Mouse (Mus musculus): ENCODE results near the gene Hrnr. TPM values are rescaled to one million over a fixed set of nuclear protein-coding genes. Genes with fewer than 3 reads are reported as not detected.
A peak's percentile ranks its signal among the peaks of the same experiment; 100 is the strongest.

Hrnr gene
- polyA plus RNA-seq, 1 experiment: not detected

DNA sequence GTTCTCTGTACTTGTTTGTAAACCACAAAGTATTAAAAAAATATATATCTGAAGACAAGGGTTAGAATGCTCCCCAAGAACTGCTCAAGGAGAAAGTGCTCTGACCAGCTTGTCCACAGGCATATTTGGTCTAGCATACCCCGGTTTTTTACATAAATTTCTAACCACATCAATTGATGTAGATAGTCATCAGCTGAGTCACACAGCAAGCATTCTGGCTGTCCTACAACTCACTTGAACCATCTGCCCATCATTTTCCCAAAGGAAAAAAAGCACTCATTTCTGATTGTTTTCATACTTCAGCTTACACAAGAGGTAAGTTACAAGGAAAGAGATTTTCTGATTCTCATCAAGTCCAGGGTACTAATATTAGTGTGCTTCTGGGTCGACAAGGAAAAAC lies 27.3 kb downstream of the Hrnr start:
- H3K4me1 ChIP-seq (ENCODE audit: control insufficient read depth, insufficient read depth, low read length): no peaks in the 10 kb centered on the region
- H3K27ac ChIP-seq (ENCODE audit: insufficient read depth, low read depth, low read length): no peak overlapping the region
- TF ChIP-seq POLR2A (IDR thresholded peaks at IDR 0.05; ENCODE audit: insufficient read depth, low read depth, low read length) (no peak), CTCF (IDR thresholded peaks at IDR 0.05; ENCODE audit: insufficient read depth, low read depth, low read length) (no peak)
- WGBS: 83% methylated on average over 2 of the region's 2 CpGs
- no peak overlapping the region for H3K4me3 ChIP-seq (ENCODE audit: insufficient read depth, low read depth, low read length)

GRCm38 (mm10) chr3:93360045-93360444 lies 40.5 kb downstream of the Hrnr start:
- Histone ChIP-seq H3K27ac (ENCODE audit: insufficient read depth, low read depth, low read length) (no peak overlapping the region), H3K4me1 (ENCODE audit: control insufficient read depth, insufficient read depth, low read length) (no peaks in the 10 kb centered on the region), H3K4me3 (ENCODE audit: insufficient read depth, low read depth, low read length) (no peak overlapping the region)
- 18% methylated on average over 7 of the region's 7 CpGs for WGBS
- no peak for TF ChIP-seq POLR2A (IDR thresholded peaks at IDR 0.05; ENCODE audit: insufficient read depth, low read depth, low read length)
- TF ChIP-seq CTCF (IDR thresholded peaks at IDR 0.05; ENCODE audit: insufficient read depth, low read depth, low read length): peak; percentile 60; the same call in 1 of the 2 replicates

DNA sequence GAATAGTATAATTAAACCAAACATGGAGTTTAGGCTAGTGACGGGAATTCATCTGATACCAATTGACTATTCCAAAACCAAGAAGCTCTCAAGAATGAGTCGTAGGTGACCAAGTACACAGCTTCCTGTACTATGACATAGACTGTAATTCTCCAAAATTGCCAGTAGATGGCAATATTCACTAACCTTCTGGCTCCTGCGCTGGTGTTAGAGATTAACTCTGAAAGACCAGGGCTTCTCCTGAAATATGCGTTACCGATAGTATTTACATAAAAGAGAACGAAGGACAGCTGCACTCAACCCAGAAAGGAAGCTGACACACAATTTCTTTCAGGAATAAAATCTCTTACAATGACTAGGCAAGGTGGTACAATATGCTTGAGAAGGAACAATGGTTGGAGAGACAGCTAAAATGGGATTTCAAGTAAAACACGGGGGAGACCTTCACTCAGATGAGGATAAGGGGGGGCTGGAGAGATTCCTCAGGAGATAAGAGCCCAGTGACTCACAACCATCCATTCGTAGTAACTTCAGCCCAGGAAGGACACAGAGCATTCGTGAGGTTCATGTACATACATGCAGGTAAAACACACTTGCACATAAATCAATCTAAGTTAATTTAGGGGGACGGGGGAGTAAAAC lies 42.5 kb downstream of the Hrnr start:
- Histone ChIP-seq H3K4me3 (ENCODE audit: insufficient read depth, low read depth, low read length) (no peak overlapping the region), H3K4me1 (ENCODE audit: control insufficient read depth, insufficient read depth, low read length) (no peaks in the 10 kb centered on the region), H3K27ac (ENCODE audit: insufficient read depth, low read depth, low read length) (no peak overlapping the region)
- WGBS: 10% methylated on average over 10 of the region's 10 CpGs
- no peak for TF ChIP-seq CTCF (IDR thresholded peaks at IDR 0.05; ENCODE audit: insufficient read depth, low read depth, low read length)
- TF ChIP-seq POLR2A (IDR thresholded peaks at IDR 0.05; ENCODE audit: insufficient read depth, low read depth, low read length): no peak

- Histone ChIP-seq H3K27ac (ENCODE audit: insufficient read depth, low read depth, low read length) (no peak overlapping the region), H3K4me1 (ENCODE audit: control insufficient read depth, insufficient read depth, low read length) (no peaks in the 10 kb centered on the region), H3K4me3 (ENCODE audit: insufficient read depth, low read depth, low read length) (no peak overlapping the region)
- TF ChIP-seq CTCF (IDR thresholded peaks at IDR 0.05; ENCODE audit: insufficient read depth, low read depth, low read length): no peak
- TF ChIP-seq POLR2A (IDR thresholded peaks at IDR 0.05; ENCODE audit: insufficient read depth, low read depth, low read length): no peak
- WGBS: 66% methylated on average over 3 of the region's 3 CpGs
Measured at GRCm38 (mm10) chr3:93366966-93367575, 47.5 kb downstream of the Hrnr start.

DNA sequence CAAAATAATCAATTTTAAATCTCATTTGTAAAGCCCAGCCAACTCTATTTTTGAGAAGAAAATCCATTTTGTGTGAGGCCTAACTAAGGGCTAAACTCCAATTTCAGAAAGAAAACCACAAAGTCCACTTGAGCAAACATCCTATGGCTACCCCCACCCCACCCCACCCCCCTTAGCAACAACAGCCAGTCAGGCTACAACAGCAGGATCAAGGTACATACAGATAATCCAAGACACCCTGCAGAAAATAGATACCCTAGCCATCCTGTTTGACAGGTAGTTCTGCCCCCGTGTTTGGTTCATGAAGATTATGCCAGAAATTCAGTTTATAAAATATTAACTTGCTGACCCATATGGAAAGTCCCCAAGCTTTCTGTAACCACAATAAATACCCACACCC lies 48.6 kb downstream of the Hrnr start:
- H3K27ac ChIP-seq (ENCODE audit: insufficient read depth, low read depth, low read length): no peak overlapping the region
- WGBS: 69% methylated on average over 1 of the region's 1 CpGs
- no peak overlapping the region for H3K4me3 ChIP-seq (ENCODE audit: insufficient read depth, low read depth, low read length)
- H3K4me1 ChIP-seq (ENCODE audit: control insufficient read depth, insufficient read depth, low read length): no peaks in the 10 kb centered on the region
- TF ChIP-seq CTCF (IDR thresholded peaks at IDR 0.05; ENCODE audit: insufficient read depth, low read depth, low read length) (no peak), POLR2A (IDR thresholded peaks at IDR 0.05; ENCODE audit: insufficient read depth, low read depth, low read length) (no peak)

GRCm38 (mm10) chr3:93373416-93373815 lies 53.9 kb downstream of the Hrnr start:
- H3K4me3 ChIP-seq (ENCODE audit: insufficient read depth, low read depth, low read length): no peak overlapping the region
- WGBS: 80% methylated on average over 6 of the region's 6 CpGs
- TF ChIP-seq CTCF (IDR thresholded peaks at IDR 0.05; ENCODE audit: insufficient read depth, low read depth, low read length) (no peak), POLR2A (IDR thresholded peaks at IDR 0.05; ENCODE audit: insufficient read depth, low read depth, low read length) (no peak)
- H3K27ac ChIP-seq (ENCODE audit: insufficient read depth, low read depth, low read length): no peak overlapping the region
- H3K4me1 ChIP-seq (ENCODE audit: control insufficient read depth, insufficient read depth, low read length): no peaks in the 10 kb centered on the region; the same call in 1 of the 2 replicates

- TF ChIP-seq CTCF (IDR thresholded peaks at IDR 0.05; ENCODE audit: insufficient read depth, low read depth, low read length): no peak
- no peak for TF ChIP-seq POLR2A (IDR thresholded peaks at IDR 0.05; ENCODE audit: insufficient read depth, low read depth, low read length)
- Histone ChIP-seq H3K4me3 (ENCODE audit: insufficient read depth, low read depth, low read length) (no peak overlapping the region), H3K27ac (ENCODE audit: insufficient read depth, low read depth, low read length) (no peak overlapping the region), H3K4me1 (ENCODE audit: control insufficient read depth, insufficient read depth, low read length) (no peaks in the 10 kb centered on the region; the same call in 1 of the 2 replicates)
- 82% methylated on average over 1 of the region's 1 CpGs for WGBS
Measured at GRCm38 (mm10) chr3:93375196-93375595, 55.6 kb downstream of the Hrnr start.

GRCm38 (mm10) chr3:93375601-93376000 lies 56.1 kb downstream of the Hrnr start:
- Histone ChIP-seq H3K4me3 (ENCODE audit: insufficient read depth, low read depth, low read length) (no peak overlapping the region), H3K4me1 (ENCODE audit: control insufficient read depth, insufficient read depth, low read length) (no peaks in the 10 kb centered on the region; the same call in 1 of the 2 replicates), H3K27ac (ENCODE audit: insufficient read depth, low read depth, low read length) (no peak overlapping the region)
- 77% methylated on average over 5 of the region's 5 CpGs for WGBS
- no peak for TF ChIP-seq POLR2A (IDR thresholded peaks at IDR 0.05; ENCODE audit: insufficient read depth, low read depth, low read length)

DNA sequence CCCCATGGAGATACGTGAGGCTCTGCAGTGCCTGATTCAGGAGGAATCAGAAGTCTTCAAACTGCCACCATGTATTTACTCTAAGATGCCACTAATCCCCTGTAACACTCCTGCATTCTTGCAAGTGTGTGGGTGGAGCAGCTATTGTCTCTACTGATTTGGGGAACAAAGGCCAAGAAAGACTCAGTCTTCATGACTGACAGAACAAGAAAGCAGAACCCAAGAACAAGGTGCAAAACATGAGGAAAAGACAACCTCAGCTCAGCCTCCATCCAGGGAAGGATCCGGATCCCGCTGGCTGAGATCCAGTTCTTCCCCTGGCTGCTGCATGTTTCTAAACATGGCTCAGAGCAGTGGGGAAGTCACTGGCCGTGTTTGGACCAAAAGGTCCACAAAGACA lies 58.6 kb downstream of the Hrnr start:
- TF ChIP-seq CTCF (IDR thresholded peaks at IDR 0.05; ENCODE audit: insufficient read depth, low read depth, low read length): no peak
- no peak for TF ChIP-seq POLR2A (IDR thresholded peaks at IDR 0.05; ENCODE audit: insufficient read depth, low read depth, low read length)
- Histone ChIP-seq H3K4me3 (ENCODE audit: insufficient read depth, low read depth, low read length) (no peak overlapping the region), H3K4me1 (ENCODE audit: control insufficient read depth, insufficient read depth, low read length) (peaks cover 5% of the 10 kb centered on the region), H3K27ac (ENCODE audit: insufficient read depth, low read depth, low read length) (no peak overlapping the region)
- WGBS: 56% methylated on average over 4 of the region's 4 CpGs

Other genes starting within 250 kb of the Hrnr start
- gene Crnn, start 175.0 kb upstream of the Hrnr start, polyA plus RNA-seq (2012; ENCODE audit: insufficient read depth, insufficient read length, low replicate concordance, missing spikeins): not detected in 2 replicates
- gene Flg2, start 122.5 kb upstream of the Hrnr start, polyA plus RNA-seq (2012; ENCODE audit: insufficient read depth, insufficient read length, low replicate concordance, missing spikeins): not detected in 2 replicates
- not detected in 2 replicates for gene Flg, start 46.2 kb upstream of the Hrnr start, polyA plus RNA-seq (2012; ENCODE audit: insufficient read depth, insufficient read length, low replicate concordance, missing spikeins)
- not detected in 2 replicates for gene Rptn, start 74.0 kb downstream of the Hrnr start, polyA plus RNA-seq (2012; ENCODE audit: insufficient read depth, insufficient read length, low replicate concordance, missing spikeins)
- not detected in 2 replicates for gene Tchh, start 122.6 kb downstream of the Hrnr start, polyA plus RNA-seq (2012; ENCODE audit: insufficient read depth, insufficient read length, low replicate concordance, missing spikeins)
- gene Tchhl1, start 149.0 kb downstream of the Hrnr start, polyA plus RNA-seq (2012; ENCODE audit: insufficient read depth, insufficient read length, low replicate concordance, missing spikeins): not detected in 2 replicates
- not detected in 2 replicates for gene S100a11, start 200.7 kb downstream of the Hrnr start, polyA plus RNA-seq (2012; ENCODE audit: insufficient read depth, insufficient read length, low replicate concordance, missing spikeins)
- not detected in 2 replicates for gene S100a10, start 235.3 kb downstream of the Hrnr start, polyA plus RNA-seq (2012; ENCODE audit: insufficient read depth, insufficient read length, low replicate concordance, missing spikeins)